Mouse (Mus musculus): ENCODE data around the gene Itgb8.

Itgb8 gene

GRCm38 (mm10) chr12:119238696-119239415 lies at the start of gene Itgb8:
Gene Itgb8, minus strand, starts transcription at chr12:119238802.
- DNase-seq (ENCODE audit: low read depth, low spot score), result no peak

GRCm38 (mm10) chr12:119276282-119276681 lies 37.7 kb upstream of the Itgb8 start:
- no peak for DNase-seq (ENCODE audit: low read depth, low spot score)

DNA sequence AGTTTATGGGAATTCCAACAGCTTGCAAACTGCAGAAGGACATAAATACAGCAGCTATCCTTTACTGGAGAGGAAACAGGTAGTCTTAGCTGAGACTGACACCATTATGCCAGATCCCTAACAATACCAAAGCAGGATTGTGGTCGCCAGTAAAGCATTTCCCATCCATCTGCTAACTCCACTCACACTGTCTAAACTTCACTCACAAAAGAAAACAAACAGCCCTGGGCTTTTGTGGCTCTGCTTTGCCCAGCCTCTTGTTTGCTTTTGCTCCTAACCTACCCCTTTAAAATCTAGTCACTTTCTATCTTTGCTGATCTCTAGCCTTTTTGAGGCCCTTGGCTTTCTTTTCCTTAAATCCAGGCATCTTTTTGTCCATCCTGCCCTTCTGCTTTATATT lies 35.0 kb upstream of the Itgb8 start:
- no peak for DNase-seq (ENCODE audit: low read depth, low spot score)

DNA sequence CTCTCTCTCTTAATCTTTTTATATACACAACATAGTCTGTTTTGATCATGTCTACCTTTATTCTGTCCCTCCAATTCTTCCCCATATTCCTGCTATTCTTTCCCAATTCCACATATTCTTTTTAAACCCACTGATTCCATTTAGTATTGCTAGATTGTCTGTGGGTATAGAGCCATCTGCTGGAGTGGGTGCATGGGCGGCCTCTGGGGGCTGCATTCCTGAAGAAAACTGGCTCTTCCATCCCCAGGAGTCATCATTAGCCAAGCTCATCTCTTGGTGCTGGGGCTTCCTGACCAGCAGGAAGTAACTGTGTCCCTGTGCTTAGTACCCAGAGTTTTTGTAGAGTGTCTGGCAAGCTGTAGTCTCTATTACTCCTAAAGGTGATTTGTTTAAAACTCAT lies 33.4 kb upstream of the Itgb8 start:
- DNase-seq (ENCODE audit: low read depth, low spot score), result no peak

DNA sequence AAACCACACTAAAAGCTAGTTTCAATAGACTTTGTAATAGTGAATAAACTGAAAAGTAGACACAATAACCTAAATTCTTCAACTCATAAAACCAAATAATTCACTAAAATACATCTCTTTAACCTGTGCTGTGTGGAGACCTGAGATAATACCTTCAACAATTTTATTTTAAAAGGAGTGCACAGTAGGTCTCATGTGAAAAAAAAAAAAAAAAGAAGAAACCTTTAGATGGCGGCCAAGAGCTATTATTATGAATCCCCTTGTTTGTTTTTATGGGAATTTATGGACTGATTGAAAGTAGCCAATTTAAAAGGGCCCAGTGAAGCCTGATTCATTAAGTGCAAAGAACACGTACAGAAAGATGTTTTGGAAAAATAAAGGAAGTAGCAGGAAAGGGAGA lies 31.4 kb upstream of the Itgb8 start:
- no peak for DNase-seq (ENCODE audit: low read depth, low spot score)

DNA sequence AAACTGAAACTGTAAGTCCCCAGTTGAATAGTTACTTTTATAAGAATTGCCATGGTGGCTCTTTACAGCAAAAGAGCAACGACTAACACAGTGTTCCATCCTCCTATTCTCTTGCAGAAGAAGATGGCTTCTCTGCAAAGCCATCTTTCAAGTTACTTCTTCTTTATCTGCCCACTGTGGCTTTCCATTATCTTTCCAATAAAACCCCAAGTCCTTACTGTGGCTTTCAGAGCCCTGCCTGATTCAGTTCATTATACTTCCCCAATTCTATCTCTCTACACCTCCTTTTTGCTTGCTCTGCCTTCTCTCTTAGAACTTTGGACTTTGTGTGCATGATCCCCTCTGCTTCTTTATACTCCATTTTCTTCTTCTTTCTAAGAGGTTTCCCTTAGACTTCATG lies 30.1 kb upstream of the Itgb8 start:
- no peak for DNase-seq (ENCODE audit: low read depth, low spot score)

DNA sequence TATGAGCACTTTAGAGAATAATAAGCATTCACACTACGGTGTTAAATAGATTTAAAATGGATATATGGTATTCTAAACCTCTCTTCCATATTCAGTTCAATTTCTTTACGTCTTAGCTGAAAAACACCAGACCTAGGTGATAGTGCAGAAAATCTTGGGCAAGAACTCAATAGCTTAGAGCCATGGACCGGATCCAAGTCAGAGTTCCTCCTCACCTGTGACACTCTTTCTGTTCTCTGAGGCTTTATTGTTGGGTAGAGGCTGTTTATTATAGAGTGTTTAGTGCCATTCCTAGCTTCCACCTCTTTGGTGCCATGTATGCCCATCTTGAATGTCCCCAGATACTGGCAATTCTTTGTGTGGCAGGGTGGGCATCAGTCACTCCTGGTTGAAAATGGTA lies 25.9 kb upstream of the Itgb8 start:
- DNase-seq (ENCODE audit: low read depth, low spot score), result no peak

DNA sequence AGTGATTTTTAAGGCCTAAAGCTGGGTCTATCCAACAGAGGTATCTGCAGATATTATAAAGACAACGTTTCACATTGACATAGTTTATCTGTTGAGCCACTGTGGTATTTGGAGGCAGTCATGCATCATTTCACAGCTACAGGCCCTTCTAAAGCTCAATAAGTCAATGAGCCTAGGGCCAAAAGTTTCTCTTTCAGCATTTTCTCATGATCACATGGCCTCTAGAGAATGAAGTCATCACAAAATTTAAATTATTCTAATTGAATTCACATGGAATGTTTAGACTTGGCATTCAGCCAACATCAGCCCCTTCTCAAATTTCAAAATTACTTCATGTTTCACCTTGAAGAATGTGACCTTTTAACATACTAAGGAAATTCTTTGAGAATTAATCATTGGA lies 10.0 kb upstream of the Itgb8 start:
- DNase-seq (ENCODE audit: low read depth, low spot score), result no peak

DNA sequence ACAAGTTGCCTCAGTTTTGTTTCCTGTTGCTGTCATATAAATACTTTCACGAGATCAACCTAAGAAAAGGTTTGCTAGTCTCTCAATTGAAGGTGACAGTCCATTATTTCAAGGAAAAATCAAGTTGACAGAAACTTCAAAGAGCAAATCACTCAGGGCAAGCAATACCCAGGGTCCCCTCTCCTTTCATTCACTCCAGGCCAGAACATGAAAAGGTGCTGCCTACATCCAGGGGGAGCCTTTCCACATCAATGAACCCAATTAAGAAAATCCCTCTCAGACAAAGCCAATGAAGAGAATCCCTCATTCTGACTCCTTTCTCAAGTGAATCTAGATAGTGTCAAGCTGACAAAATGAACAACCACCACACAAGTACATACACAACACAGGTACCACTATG lies 2.5 kb upstream of the Itgb8 start:
- no peak for DNase-seq (ENCODE audit: low read depth, low spot score)

GRCm38 (mm10) chr12:119237921-119238695 lies 494 bp downstream of the Itgb8 start:
- no peak for DNase-seq (ENCODE audit: low read depth, low spot score)

DNA sequence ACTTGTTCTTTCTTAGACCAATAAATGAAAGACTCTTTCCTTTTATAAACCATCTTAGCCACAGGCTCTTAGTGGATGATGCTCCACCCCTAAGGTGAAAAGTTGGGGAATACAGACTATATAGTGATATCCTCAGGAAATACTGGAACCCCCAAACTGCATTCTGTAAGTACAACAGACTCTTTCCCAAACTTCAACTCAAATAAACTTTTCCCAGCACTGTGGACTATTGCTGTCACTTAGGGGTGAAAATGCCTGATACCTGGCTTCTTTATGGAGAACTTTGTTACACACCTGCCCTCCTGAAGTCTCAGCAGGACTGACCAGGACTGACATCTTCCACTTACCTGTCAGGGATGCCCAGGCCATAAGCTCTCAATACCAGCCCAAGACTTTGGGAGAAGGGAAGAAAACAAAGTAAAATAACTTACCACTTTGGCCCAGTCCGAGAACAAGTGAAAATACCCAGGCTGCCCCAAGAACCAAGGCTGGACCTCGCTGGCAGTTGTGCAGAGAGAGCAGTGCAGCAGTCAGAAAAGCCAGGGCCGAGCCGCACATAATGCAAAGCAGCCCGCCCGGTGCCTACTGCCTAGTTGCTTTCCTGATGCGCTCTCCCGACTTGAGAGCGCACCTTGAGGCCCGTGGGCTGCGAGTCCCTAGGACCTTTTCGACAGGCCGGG lies 1.2 kb downstream of the Itgb8 start:
- DNase-seq (ENCODE audit: low read depth, low spot score), result no peak

- DNase-seq (ENCODE audit: low read depth, low spot score), result no peak
These were observed 6.8 kb downstream of the Itgb8 start for GRCm38 (mm10) chr12:119231831-119232230.

- DNase-seq (ENCODE audit: low read depth, low spot score), result no peak
These were observed 8.2 kb downstream of the Itgb8 start for GRCm38 (mm10) chr12:119230444-119230843.

DNA sequence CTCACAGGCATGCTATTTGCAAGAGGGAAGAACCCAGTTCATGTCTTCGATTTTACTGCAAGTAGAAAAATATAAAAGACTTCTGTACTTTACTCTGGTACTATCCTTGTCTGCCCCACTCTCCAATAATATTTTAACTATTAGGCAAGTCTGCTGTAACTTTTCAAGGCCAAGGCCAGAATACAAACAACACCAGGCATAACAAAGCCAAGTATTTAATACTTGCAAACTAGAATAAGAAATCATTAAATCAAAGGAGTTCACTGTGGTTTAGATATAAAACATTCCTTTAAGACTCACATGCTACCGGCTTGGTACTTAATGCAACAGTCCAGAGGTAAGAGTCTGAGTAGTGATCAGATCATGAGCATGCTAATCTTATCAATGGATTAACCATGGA lies 9.0 kb downstream of the Itgb8 start:
- DNase-seq (ENCODE audit: low read depth, low spot score), result no peak

- no peak for DNase-seq (ENCODE audit: low read depth, low spot score)
These were observed 10.7 kb downstream of the Itgb8 start for GRCm38 (mm10) chr12:119227898-119228297.

- no peak for DNase-seq (ENCODE audit: low read depth, low spot score)
These were observed 13.9 kb downstream of the Itgb8 start for GRCm38 (mm10) chr12:119224699-119225098.

GRCm38 (mm10) chr12:119219409-119219808 lies 19.2 kb downstream of the Itgb8 start:
- DNase-seq (ENCODE audit: low read depth, low spot score), result no peak

DNA sequence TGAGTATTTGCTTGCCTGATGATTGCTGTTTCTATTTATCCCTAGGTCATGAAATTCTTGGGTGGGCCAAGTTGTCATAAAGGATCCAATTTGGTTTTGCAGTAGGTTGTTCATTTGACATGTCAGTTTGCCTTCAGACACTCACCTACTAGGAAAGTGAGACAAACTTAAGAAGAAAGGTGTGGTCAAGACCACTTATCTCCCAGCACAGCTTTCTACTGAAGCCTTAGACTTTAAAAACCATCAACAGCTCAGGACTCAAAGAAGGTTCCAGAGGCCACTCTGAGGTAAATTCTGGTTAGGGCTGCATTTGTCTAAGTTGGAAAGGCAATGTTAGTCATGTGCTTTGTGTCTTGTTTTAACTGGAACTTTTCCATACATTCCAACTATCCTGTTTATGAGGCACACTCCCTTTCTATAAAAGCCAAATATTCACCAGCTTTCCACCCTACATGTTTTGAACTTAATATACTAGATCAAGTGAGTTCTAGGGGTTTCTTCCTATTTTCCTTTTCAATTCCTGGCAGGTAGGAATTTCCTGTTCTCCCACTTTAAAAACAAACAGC lies 20.8 kb downstream of the Itgb8 start:
- no peak for DNase-seq (ENCODE audit: low read depth, low spot score)

DNA sequence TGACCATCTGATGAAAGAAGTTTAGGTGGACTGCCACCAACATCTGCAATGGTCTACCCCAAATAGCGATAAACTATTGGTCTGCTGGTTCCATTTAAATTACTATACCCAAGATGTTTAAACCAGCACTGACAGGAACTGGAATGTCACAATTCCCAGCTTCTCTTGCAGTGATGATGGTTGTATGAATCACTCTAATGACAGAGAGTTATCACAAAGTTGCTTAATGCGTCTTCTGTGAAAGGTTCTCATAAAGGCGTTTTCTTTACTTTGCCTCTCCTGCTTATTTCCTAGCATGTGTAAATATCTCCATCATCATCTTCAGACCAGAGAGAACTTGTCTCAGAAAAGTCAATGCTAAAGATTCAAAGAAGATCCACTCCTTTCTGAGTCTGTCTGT lies 23.4 kb downstream of the Itgb8 start:
- DNase-seq (ENCODE audit: low read depth, low spot score), result no peak

DNA sequence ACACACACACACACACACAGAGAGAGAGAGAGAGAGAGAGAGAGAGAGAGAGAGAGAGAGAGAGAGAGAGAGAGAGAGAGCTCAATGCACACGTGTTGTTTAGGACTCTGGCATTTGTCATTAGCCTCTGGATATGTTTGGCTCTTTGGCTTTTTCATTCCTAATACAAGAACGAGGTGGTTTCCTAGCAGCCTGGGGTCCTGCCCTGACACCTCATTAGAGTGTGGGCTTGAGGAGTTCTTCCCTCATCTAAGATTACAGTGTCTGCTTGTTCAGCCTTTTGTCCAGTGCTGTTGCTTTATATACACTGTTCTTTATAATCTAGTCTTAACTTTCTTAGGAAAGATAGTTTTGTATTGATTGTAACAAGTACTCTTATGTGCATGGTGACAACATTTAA lies 27.1 kb downstream of the Itgb8 start:
- DNase-seq (ENCODE audit: low read depth, low spot score), result no peak

DNA sequence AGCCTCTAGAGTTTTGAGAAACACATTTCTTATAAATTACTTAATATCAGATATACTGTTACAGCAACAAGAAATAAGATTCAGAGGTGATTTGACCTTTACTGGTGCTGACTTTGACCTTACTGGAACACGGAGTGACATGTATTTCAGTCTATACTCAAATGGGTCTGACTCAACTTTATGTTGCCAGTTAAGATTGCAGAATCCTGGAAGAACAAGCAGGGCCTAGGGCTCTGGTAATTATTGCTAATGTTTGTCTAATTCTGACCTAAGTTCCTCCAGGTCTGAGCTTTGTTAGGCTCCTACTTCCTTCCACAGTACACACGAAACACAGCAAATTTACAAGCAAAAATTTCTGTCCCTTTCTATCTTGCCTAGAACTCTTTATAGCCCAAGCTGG lies 28.0 kb downstream of the Itgb8 start:
- DNase-seq (ENCODE audit: low read depth, low spot score), result no peak

DNA sequence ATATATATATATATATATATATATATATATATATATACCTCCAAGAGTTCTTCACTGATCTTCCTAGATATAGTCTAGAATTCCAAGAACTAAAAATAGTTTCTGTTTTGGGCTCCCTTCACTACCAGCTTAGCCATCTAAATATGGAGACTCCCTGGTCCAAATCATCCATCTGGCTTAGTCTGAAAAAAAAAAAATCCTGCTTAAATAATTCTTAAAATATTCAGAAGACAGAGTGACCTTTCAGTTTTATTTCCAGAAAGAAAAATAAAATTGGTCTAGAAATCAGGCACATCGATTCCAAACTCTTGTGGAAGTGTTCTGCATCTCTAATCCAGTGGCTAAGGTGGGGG lies 28.6 kb downstream of the Itgb8 start:
- DNase-seq (ENCODE audit: low read depth, low spot score), result no peak

Measured in c-Kit-negative CD71-positive TER-119-positive erythroid progenitor cells, embryonic 14.5 days (primary cell).